Mouse (Mus musculus): Measurements from ENCODE around the gene Rtl8b.

DNA sequence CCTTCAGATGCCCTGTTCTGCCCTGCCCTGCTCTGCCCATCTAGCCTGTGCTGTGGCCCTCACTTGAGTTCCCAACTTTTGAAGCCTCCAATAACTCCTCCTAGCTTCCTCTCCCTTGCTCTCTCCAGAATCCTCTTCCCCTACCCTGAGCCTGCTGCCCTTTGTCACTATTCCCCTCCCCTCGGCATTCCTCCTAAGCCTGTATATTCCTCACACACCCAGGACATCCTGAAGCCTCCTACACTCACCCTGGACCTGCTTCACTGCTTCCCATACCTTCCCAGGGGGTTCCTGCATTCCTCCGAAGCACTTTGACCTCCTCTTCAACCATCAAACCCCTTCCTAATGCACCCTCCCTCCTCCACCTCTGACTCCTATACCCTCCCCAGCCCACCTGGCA is 21.9 kb upstream of the Rtl8b start:
- TF ChIP-seq EP300 (optimal IDR thresholded peaks at IDR 0.05): no peak
- TF ChIP-seq CTCF (IDR thresholded peaks at IDR 0.05; ENCODE audit: low read depth): no peak

All from stomach, postnatal 0 days (tissue).